Mouse (Mus musculus) ES-Bruce4 (cell line): ENCODE results near the gene Alox5. TPM values are rescaled to one million over a fixed set of nuclear protein-coding genes. Genes with fewer than 3 reads are reported as not detected.
"Not testable (repeated sequence)": the region's sequence is repeated elsewhere in the genome, so short reads cannot be mapped to it uniquely, and the experiment has no call there.

Experiments used
- H3K27ac ChIP-seq: 2 replicates; pipeline ENCODE4 v1.5.1; 2012; ENCODE audit warnings: low read length, inconsistent platforms; ENCODE audit not compliant: insufficient read depth
- H3K27me3 ChIP-seq: 2 replicates; pipeline ENCODE4 v1.6.1; 2012; ENCODE audit warnings: mild to moderate bottlenecking, low read length, inconsistent platforms; ENCODE audit not compliant: control insufficient read depth, poor library complexity, insufficient read depth, severe bottlenecking
- H3K36me3 ChIP-seq: 2 replicates; pipeline ENCODE4 v1.6.1; 2012; ENCODE audit warnings: inconsistent platforms, mild to moderate bottlenecking, low read length, moderate library complexity; ENCODE audit not compliant: control insufficient read depth, poor library complexity, insufficient read depth, severe bottlenecking
- H3K4me1 ChIP-seq: one replicate; pipeline ENCODE4 v1.8.1; 2011; ENCODE audit warnings: low read length; ENCODE audit not compliant: control insufficient read depth, insufficient read depth
- H3K4me3 ChIP-seq: 2 replicates; pipeline ENCODE4 v1.5.1; 2011; ENCODE audit warnings: low read depth, mild to moderate bottlenecking, low read length
- H3K9ac ChIP-seq: 2 replicates; pipeline ENCODE4 v1.6.1; 2012; ENCODE audit warnings: low read depth, mild to moderate bottlenecking, inconsistent platforms; ENCODE audit not compliant: poor library complexity, severe bottlenecking
- H3K9me3 ChIP-seq: replicated peaks from 2 replicates; pipeline ENCODE4 v1.6.1; 2012; ENCODE audit warnings: mild to moderate bottlenecking, low read length, inconsistent platforms; ENCODE audit not compliant: control insufficient read depth, poor library complexity, insufficient read depth, severe bottlenecking
- CTCF ChIP-seq: IDR thresholded peaks from one replicate; pipeline ENCODE4 v1.8.1; 2011; ENCODE audit warnings: low read depth, low read length
- EP300 ChIP-seq: IDR thresholded peaks from 2 replicates; pipeline ENCODE4 v1.6.1; 2011; ENCODE audit warnings: low read depth, low read length; ENCODE audit not compliant: insufficient read depth
- POLR2A ChIP-seq: IDR thresholded peaks from one replicate; pipeline ENCODE4 v1.8.1; 2011; ENCODE audit warnings: low read length; ENCODE audit not compliant: insufficient read depth
- polyA plus RNA-seq: library from polyadenylated mRNA; stranded (reverse); fragments of >200 nt; gene quantifications from 2 replicates; pipeline ENCODE4 v1.2.4, GENCODE M21; 2011; ENCODE audit warnings: low read depth; ENCODE audit not compliant: missing spikeins, insufficient read depth, insufficient read length

The Alox5 gene
- 5.6 and 6.5 TPM in 2 replicates for polyA plus RNA-seq

DNA sequence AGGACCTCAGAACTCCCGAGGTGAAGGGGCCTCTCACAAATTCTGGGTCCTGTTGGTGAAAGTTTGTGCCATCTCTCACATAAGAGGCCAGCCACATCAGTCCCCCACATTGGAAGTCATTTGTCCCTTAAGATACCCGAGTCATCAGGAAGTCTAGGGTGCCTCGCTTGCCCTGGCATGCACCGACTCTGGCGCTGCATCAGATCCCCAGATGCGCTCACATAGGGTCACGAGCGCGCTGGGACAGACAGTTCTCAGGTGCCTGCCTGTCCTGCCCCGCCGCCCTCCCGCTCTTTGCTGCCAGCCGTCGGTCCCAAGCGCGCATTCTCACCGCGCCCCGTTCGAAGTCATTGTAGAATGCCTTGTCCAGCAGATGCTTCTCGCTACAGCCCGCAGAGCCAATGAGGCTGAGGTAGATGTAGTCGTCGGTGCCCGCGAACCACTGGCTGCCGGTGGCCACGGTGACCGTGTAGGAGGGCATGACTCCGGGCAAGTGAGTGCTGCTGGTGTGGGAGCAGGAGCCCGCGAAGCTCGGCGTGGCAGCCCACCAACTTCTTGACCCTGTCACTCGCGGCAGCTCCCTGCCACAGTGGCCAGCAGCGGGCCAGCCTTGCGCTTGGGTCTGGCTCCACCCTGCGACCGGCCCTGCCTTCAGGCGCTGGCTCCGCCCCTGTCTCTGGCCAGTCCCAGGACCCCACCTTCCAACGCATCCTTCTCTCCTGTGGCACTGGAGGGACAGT, at the start of gene Alox5:
Gene Alox5, minus strand, starts transcription at position 635 of the 740 bp plus-strand sequence.
- peak within 1 kb of the TSS; percentile 12; the same call in 1 of the 2 replicates for H3K9ac ChIP-seq
- no peak within 1 kb of the TSS for H3K27ac ChIP-seq
- H3K36me3 ChIP-seq: no peaks in the 10 kb centered on the region

GRCm38 (mm10) chr6:116506302-116507003, 45.5 kb upstream of the Alox5 start, which contains the start of gene Olfr212:
Olfr212 (plus strand) TSS chr6:116506516.
- H3K9ac ChIP-seq, H3K27ac ChIP-seq, H3K27me3 ChIP-seq, H3K4me3 ChIP-seq, H3K36me3 ChIP-seq, H3K4me1 ChIP-seq: not testable (repeated sequence)
- peaks cover 24% of the 10 kb centered on the region for H3K9me3 ChIP-seq

More for the DNA sequence above, at the start of gene Alox5:
- Histone ChIP-seq H3K4me1 (no peaks in the 10 kb centered on the region), H3K4me3 (peak within 1 kb of the TSS; percentile 70), H3K9me3 (no peaks in the 10 kb centered on the region), H3K27me3 (peaks cover 3% of the 10 kb centered on the region; the same call in 1 of the 2 replicates)
- no peak for TF ChIP-seq CTCF
- TF ChIP-seq POLR2A: no peak
- TF ChIP-seq EP300: no peak

DNA sequence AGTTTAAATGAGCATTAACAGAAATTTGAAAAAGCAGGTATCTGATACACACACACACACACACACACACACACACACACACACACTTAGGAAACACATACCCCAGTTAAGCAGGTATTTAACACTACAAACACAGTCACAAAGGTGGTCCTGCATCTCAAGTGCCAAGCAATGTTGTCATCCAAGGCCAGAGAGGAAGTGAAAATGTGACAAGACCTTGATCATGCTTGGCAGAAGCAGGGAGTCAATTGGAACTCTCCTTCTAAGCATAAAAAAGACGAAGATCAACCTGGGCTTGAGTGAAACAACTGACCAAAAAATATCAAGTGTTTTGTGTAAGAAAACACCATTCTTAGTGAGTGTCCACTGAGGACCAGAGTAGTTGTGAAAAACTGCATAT, 35.0 kb upstream of the Alox5 start:
- no peak overlapping the region for H3K4me3 ChIP-seq
- no peaks in the 10 kb centered on the region for H3K9me3 ChIP-seq
- H3K36me3 ChIP-seq: no peaks in the 10 kb centered on the region
- H3K4me1 ChIP-seq: no peaks in the 10 kb centered on the region
- no peak overlapping the region for H3K27ac ChIP-seq
- H3K9ac ChIP-seq: no peak overlapping the region
- no peak for TF ChIP-seq EP300
- no peak for TF ChIP-seq POLR2A
- TF ChIP-seq CTCF: no peak
- no peaks in the 10 kb centered on the region for H3K27me3 ChIP-seq

GRCm38 (mm10) chr6:116493742-116494141, 32.8 kb upstream of the Alox5 start:
- Histone ChIP-seq H3K27me3 (no peaks in the 10 kb centered on the region), H3K9ac (no peak overlapping the region), H3K27ac (no peak overlapping the region), H3K4me1 (no peaks in the 10 kb centered on the region), H3K36me3 (no peaks in the 10 kb centered on the region), H3K4me3 (no peak overlapping the region), H3K9me3 (no peaks in the 10 kb centered on the region)
- TF ChIP-seq CTCF: no peak
- no peak for TF ChIP-seq POLR2A
- TF ChIP-seq EP300: no peak

- Histone ChIP-seq H3K27ac (no peak within 1 kb of the TSS), H3K27me3 (no peaks in the 10 kb centered on the region), H3K4me1 (no peaks in the 10 kb centered on the region), H3K9me3 (no peaks in the 10 kb centered on the region), H3K36me3 (no peaks in the 10 kb centered on the region), H3K9ac (no peak within 1 kb of the TSS), H3K4me3 (no peak within 1 kb of the TSS)
- no peak for TF ChIP-seq CTCF
- TF ChIP-seq EP300: no peak
- TF ChIP-seq POLR2A: no peak
These were observed 27.8 kb upstream of the Alox5 start, which contains the start of gene Olfr211 for GRCm38 (mm10) chr6:116488791-116489190. Olfr211 (plus strand) TSS chr6:116489091.

DNA sequence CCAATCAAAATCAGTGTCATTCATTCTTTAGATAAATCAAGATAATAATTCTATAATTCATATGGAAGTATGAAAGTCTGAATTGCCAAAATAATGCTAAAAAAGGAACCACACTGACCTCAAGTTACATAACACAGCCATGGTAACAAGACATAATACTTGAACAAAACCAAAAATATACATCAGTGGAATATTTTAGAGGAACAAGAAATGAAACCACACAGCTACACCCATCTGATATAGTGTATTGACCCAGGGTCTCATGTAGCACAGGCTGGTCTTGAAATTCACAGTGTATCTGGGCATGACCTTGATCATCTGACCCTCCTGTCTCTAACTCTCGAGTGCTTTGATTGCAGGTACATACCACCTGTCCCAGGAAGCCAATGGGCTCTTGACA, 25.9 kb upstream of the Alox5 start:
- H3K27me3 ChIP-seq: no peaks in the 10 kb centered on the region
- H3K9ac ChIP-seq: no peak overlapping the region
- TF ChIP-seq EP300 (no peak), CTCF (no peak), POLR2A (no peak)

More for the DNA sequence above, 25.9 kb upstream of the Alox5 start:
- H3K4me1 ChIP-seq: no peaks in the 10 kb centered on the region
- H3K9me3 ChIP-seq: 0 out of 2 replicates have a peak, but pooled peaks cover 3% of the 10 kb centered on the region
- no peaks in the 10 kb centered on the region for H3K36me3 ChIP-seq
- H3K27ac ChIP-seq: no peak overlapping the region
- no peak overlapping the region for H3K4me3 ChIP-seq
